Mouse (Mus musculus) hindbrain, embryonic 14.5 days (tissue): Measurements from ENCODE around the gene Numb. TPM values are rescaled to one million over a fixed set of nuclear protein-coding genes. Genes with fewer than 3 reads are reported as not detected.
"Not testable (repeated sequence)": the region's sequence is repeated elsewhere in the genome, so short reads cannot be mapped to it uniquely, and the experiment has no call there.

ENCODE experiments used
- ATAC-seq: fragments of 200-750 bp; cut with Nextera tagmentation; 2 replicates; pipeline ENCODE4 v1.8.0; 2017; ENCODE audit warnings: moderate number of reproducible peaks, mild to moderate bottlenecking, moderate TSS enrichment, moderate library complexity; ENCODE audit not compliant: low FRiP score
- DNase-seq: peaks from one replicate; pipeline ENCODE4 v3.0.0-alpha.2; 2015; ENCODE audit warnings: low spot score
- H3K27ac ChIP-seq: fragments of 300-500 bp; sonication (generic); 2 replicates; pipeline ENCODE4 v1.5.1; 2014; ENCODE audit warnings: mild to moderate bottlenecking, moderate library complexity
- H3K27me3 ChIP-seq: fragments of 300-500 bp; sonication (generic); 2 replicates; pipeline ENCODE4 v1.6.1; 2014; ENCODE audit warnings: mild to moderate bottlenecking, low read length, mixed read lengths; ENCODE audit not compliant: control insufficient read depth, insufficient read depth
- H3K36me3 ChIP-seq: fragments of 300-500 bp; sonication (generic); replicated peaks from 2 replicates; pipeline ENCODE4 v1.6.1; 2014; ENCODE audit not compliant: control insufficient read depth, insufficient read depth
- H3K4me1 ChIP-seq: fragments of 300-500 bp; sonication (generic); replicated peaks from 2 replicates; pipeline ENCODE4 v1.6.1; 2014; ENCODE audit warnings: antibody characterized with exemption, low read length, mixed read lengths; ENCODE audit not compliant: control insufficient read depth, insufficient read depth
- H3K4me2 ChIP-seq: fragments of 300-500 bp; sonication (generic); replicated peaks from 2 replicates; pipeline ENCODE4 v1.6.1; 2014; ENCODE audit warnings: mild to moderate bottlenecking, moderate library complexity
- H3K4me3 ChIP-seq: fragments of 300-500 bp; sonication (generic); replicated peaks from 2 replicates; pipeline ENCODE4 v1.5.1; 2014; ENCODE audit warnings: mild to moderate bottlenecking, low read length
- H3K9ac ChIP-seq: fragments of 300-500 bp; sonication (generic); 2 replicates; pipeline ENCODE4 v1.6.1; 2014
- H3K9me3 ChIP-seq: fragments of 300-500 bp; sonication (generic); 2 replicates; pipeline ENCODE4 v1.6.1; 2016; ENCODE audit warnings: low read length; ENCODE audit not compliant: control insufficient read depth
- WGBS: fragments of 180-500 bp; shearing (Covaris S2); extraction: QIAGEN DNeasy Blood & Tissue Kit; methylation state at CpG from one replicate; pipeline ENCODE4 v1.1.7; 2014; 5-methylcytosine and 5-hydroxymethylcytosine counted together
- polyA plus RNA-seq: library from polyadenylated mRNA; unstranded; fragments of >200 nt; fragmentation: Nextera tagmentation; extraction: Ambion mirVana; gene quantifications from 2 replicates; pipeline ENCODE4 v1.2.1, GENCODE M21; 2014

Numb gene
- polyA plus RNA-seq, 1 experiment from 2014 or later, result 16.0 TPM

DNA sequence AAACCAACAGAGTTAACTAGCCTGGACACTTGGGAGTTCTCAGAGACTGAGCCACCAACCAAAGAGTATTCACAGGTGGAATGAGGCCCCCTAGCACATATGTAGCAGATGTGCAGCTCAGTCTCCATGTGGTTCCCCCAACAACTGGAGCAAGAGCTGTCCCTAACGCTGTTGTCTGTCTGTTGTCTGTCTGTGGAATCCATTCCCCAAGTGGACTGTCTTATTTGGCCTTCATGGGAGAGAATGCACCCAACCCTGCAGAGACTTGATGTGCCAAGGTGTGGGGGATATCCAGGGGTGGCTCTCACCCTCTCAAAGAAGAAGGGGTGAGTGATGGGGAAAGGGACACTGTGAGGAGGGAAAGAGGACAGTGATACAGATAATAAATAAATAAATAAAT is 28.8 kb downstream of the Numb start:
- no peaks in the 10 kb centered on the region for H3K27me3 ChIP-seq
- no peak for ATAC-seq
- H3K4me1 ChIP-seq, result no peaks in the 10 kb centered on the region
- no peak overlapping the region for H3K9ac ChIP-seq
- no peaks in the 10 kb centered on the region for H3K9me3 ChIP-seq
- 0 out of 2 replicates have a peak, but pooled peaks cover 5% of the 10 kb centered on the region for H3K36me3 ChIP-seq
- DNase-seq, result no peak
- no peak overlapping the region for H3K4me3 ChIP-seq
- WGBS, result 94% methylated on average over 1 of the region's 1 CpGs
- H3K27ac ChIP-seq, result no peak overlapping the region
- H3K4me2 ChIP-seq, result no peak overlapping the region

DNA sequence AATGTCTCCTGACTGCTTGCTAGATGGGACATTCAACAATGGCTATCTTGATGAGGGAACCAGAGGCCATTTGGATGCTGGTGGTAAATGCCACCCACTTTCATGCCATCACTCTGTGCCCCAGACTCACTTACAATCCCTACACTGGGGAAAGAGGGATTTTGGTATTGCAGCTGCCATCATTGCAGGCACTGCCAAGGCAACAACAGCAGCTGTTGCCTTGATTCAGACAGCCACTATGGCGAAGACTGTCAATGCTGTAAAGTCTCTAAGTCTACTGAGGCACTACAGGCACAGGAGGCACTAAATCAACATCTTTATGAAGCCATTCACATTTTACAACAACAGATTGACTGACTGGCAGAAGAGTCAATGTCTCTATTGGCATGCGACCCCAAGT is 30.5 kb downstream of the Numb start:
- Histone ChIP-seq H3K36me3 (0 out of 2 replicates have a peak, but pooled peaks cover 5% of the 10 kb centered on the region), H3K9me3 (no peaks in the 10 kb centered on the region), H3K9ac (no peak overlapping the region), H3K4me3 (no peak overlapping the region), H3K4me1 (no peaks in the 10 kb centered on the region), H3K4me2 (no peak overlapping the region), H3K27ac (no peak overlapping the region), H3K27me3 (no peaks in the 10 kb centered on the region)
- WGBS, result 100% methylated on average over 2 of the region's 2 CpGs
- ATAC-seq (no peak), DNase-seq (no peak)

DNA sequence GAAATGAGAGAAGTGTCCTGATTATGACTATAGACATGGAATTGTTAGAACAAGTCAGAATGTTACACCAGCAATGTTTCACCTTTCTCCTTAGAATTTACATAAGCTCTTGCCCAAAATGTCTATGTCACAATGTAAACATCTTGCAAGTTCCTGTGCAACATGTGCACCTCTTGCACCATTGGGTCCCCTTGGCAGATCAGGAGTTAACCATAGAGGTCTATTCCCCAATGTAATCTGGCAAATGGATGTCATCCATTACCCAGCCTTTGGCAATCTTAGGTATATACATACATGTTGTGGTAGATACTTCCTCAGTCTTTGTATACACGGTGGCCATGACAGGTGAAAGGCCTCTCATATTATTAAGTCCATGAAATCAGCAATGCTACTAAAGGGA is 32.6 kb downstream of the Numb start:
- no peak overlapping the region for H3K9ac ChIP-seq
- no peaks in the 10 kb centered on the region for H3K4me1 ChIP-seq
- no peaks in the 10 kb centered on the region for H3K36me3 ChIP-seq
- WGBS, result 95% methylated on average over 1 of the region's 1 CpGs
- H3K27ac ChIP-seq, result no peak overlapping the region
- no peaks in the 10 kb centered on the region for H3K27me3 ChIP-seq
- no peak for ATAC-seq
- no peak for DNase-seq
- no peak overlapping the region for H3K4me2 ChIP-seq
- H3K4me3 ChIP-seq, result no peak overlapping the region
- no peaks in the 10 kb centered on the region for H3K9me3 ChIP-seq

DNA sequence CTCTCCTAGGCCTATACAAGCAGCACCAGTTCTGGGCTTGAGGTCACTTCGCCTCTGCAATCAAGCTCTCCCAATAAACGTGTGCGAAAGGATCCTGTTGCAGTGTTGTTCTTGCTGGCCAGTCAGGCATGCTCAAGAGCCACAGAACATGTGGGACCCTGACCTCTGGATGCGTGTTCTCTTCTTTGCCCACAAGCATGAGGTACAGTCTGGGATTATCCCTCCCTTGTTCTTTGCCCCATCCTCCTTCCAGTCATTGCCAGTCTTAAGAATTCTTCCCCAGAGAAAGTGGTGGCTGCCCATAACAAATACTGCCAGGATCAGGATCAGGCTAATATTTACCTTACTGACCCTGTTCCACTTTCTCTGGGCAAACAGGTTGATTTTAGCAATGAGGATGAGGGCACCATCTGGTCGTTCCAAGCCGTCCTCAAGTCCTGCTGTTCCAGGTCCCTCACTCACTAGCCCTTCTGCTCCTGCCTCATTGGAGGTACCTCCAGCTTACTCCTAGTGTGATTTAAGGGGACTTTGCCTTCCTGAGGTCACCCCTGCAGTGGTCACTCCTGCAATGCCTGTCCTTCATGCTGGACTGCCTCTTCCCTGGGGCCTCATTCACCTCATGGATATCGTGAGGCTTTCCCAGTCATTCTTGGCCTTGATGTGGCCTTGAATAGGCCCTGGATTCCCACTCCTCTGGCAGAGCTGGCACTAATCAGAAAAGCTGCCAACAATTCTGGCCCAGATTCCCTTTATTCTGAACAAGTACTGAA is 36.0 kb downstream of the Numb start:
- Histone ChIP-seq H3K9me3 (no peaks in the 10 kb centered on the region), H3K27me3 (no peaks in the 10 kb centered on the region), H3K27ac (no peak overlapping the region), H3K9ac (no peak overlapping the region), H3K36me3 (no peaks in the 10 kb centered on the region), H3K4me1 (no peaks in the 10 kb centered on the region), H3K4me2 (no peak overlapping the region), H3K4me3 (no peak overlapping the region)
- ATAC-seq (no peak), DNase-seq (no peak)
- WGBS, result 89% methylated on average over 7 of the region's 7 CpGs

DNA sequence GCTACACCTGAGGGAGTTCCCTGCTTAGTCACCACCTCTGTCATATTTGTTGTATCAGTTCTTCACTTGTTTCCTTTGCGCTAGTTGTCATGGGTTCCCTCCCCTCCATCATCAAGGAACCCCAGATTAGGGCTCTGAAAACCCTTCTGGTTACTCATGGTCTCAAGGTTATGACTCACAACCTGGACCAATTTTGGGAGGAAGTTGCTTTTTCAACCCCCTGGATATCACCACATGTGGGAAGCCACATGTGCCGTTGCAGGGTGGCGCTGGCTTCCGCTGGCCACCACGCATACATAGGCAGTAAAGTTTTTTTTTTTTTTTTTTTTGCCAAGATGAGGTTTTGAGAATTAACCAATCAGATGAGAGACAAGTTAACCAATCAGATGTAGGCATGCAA is 36.7 kb downstream of the Numb start:
- ATAC-seq, H3K4me2 ChIP-seq, H3K4me1 ChIP-seq, DNase-seq, H3K4me3 ChIP-seq, H3K36me3 ChIP-seq, H3K27me3 ChIP-seq, H3K9ac ChIP-seq, H3K9me3 ChIP-seq, H3K27ac ChIP-seq: not testable (repeated sequence)
- WGBS, result 96% methylated on average over 5 of the region's 5 CpGs

DNA sequence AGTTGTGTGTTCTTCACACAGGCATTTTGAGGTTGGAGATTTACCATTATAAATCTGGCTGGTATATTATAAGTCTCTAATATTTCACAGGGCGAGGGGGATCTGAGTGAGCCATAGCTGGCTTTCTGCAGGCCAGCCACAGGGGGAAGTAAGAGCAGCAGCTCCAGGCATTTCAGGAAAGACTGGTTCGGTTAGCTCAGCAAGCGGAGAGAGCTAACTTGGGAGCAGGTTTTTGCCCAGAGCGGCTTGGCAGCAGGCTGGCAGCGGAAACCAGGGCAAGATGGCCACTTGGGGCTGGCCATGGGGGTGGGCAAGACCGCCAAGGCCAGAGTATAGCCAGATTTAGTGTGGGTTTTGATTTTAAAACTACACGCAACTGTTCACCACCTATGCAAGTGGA is 39.2 kb downstream of the Numb start:
- 94% methylated on average over 7 of the region's 7 CpGs for WGBS
- Histone ChIP-seq H3K9ac (no peak overlapping the region), H3K4me3 (no peak overlapping the region), H3K4me2 (no peak overlapping the region), H3K9me3 (no peaks in the 10 kb centered on the region), H3K27me3 (no peaks in the 10 kb centered on the region), H3K4me1 (no peaks in the 10 kb centered on the region), H3K36me3 (no peaks in the 10 kb centered on the region), H3K27ac (no peak overlapping the region)
- ATAC-seq (no peak), DNase-seq (no peak)

DNA sequence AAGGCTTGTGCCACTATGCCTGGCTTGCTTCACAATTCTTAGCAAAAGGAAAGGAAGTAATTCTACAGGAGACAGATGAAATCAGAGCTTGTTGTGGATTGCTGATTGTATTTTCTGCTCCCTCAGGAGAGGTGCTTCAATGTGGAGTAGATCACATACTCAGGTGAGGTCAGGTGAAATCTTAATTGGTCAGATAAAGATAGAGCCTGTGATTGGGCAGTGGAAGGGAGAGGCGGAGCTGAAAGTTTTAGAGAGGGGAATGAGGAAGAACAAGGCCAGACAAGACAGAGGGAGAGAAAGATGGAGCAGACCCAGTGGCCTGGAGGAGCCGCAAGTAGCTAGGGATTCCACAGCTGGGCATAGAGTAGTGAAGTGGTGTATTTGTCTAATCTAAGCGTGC is 39.6 kb downstream of the Numb start:
- Histone ChIP-seq H3K9me3 (no peaks in the 10 kb centered on the region), H3K4me1 (no peaks in the 10 kb centered on the region), H3K27me3 (no peaks in the 10 kb centered on the region), H3K36me3 (no peaks in the 10 kb centered on the region), H3K4me3 (no peak overlapping the region), H3K9ac (no peak overlapping the region), H3K4me2 (no peak overlapping the region), H3K27ac (no peak overlapping the region)
- no peak for DNase-seq
- no peak for ATAC-seq
- 97% methylated on average over 3 of the region's 3 CpGs for WGBS

DNA sequence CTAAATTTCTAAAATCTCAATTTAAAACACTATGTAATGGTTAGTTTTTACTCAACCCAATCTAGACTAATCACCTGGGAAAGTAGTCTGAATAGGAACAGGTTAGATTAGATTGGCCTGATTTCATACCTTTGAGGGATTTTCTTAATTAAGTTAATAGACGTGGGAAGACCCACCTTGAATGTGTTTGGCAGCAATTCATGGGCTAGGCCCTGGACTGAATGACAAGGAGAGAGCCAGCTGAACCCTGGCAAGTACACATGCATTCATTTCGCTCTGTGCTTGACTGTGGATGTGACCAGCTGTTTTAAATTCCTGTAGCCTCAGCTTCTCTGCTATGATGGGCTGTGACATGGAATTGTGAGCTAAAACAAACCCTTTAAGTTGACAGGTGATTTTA is 40.8 kb downstream of the Numb start:
- H3K27me3 ChIP-seq, result no peaks in the 10 kb centered on the region
- ATAC-seq (no peak), DNase-seq (no peak)
- no peak overlapping the region for H3K4me3 ChIP-seq
- no peaks in the 10 kb centered on the region for H3K9me3 ChIP-seq
- 64% methylated on average over 2 of the region's 2 CpGs for WGBS
- H3K4me2 ChIP-seq, result no peak overlapping the region
- H3K9ac ChIP-seq, result no peak overlapping the region
- no peaks in the 10 kb centered on the region for H3K4me1 ChIP-seq
- no peak overlapping the region for H3K27ac ChIP-seq
- no peaks in the 10 kb centered on the region for H3K36me3 ChIP-seq

DNA sequence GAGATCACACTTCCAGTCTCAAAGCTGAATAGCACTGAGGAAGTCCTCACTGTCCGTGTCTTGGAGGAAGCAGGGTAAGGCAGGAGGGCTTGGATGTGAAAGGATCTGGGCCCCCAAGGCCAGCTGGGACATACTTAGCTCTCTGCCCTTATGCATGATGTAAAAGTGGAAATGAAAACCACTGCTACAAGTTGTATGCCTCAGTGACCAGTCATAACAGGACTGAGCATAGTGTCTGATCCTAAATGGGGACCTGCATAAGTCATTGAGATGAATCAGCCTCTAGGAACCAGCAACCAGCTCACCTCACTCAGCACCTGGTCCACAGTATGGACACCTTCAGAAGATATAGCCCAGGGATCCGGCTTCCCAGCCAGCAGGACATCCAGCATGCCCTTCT is 46.6 kb downstream of the Numb start:
- ATAC-seq, result no peak
- 98% methylated on average over 2 of the region's 2 CpGs for WGBS
- H3K9ac ChIP-seq, result no peak overlapping the region
- no peaks in the 10 kb centered on the region for H3K4me1 ChIP-seq
- no peaks in the 10 kb centered on the region for H3K27me3 ChIP-seq
- no peak overlapping the region for H3K4me3 ChIP-seq
- no peak overlapping the region for H3K27ac ChIP-seq
- no peak overlapping the region for H3K4me2 ChIP-seq
- H3K9me3 ChIP-seq, result no peaks in the 10 kb centered on the region
- DNase-seq, result no peak
- H3K36me3 ChIP-seq, result peaks cover 4% of the 10 kb centered on the region; the same call in 1 of the 2 replicates

DNA sequence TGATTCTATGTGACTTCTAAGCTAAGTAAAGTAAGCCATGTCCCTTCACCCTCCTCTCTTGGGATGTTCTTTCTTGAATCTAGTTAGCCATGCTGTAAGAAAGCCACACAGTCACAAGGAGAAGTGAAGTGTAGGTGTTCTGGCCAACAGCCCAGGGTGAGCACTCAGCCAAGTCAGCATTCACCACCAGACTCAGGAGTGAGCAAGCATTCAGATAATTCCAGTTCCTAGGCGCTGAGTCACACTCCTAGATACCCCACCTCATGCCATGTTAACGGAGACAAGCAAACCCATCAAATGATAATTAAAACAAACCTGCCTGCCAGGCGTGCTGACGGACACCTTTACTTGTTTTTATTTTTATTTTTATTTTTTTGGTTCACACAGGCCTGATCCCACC is 47.1 kb downstream of the Numb start:
- H3K27ac ChIP-seq, result no peak overlapping the region
- DNase-seq (no peak), ATAC-seq (no peak)
- H3K4me2 ChIP-seq, result no peak overlapping the region
- no peaks in the 10 kb centered on the region; the same call in 1 of the 2 replicates for H3K9me3 ChIP-seq
- no peak overlapping the region for H3K9ac ChIP-seq
- no peaks in the 10 kb centered on the region for H3K27me3 ChIP-seq
- H3K36me3 ChIP-seq, result peaks cover 4% of the 10 kb centered on the region; the same call in 1 of the 2 replicates
- H3K4me3 ChIP-seq, result no peak overlapping the region
- 92% methylated on average over 4 of the region's 4 CpGs for WGBS
- H3K4me1 ChIP-seq, result no peaks in the 10 kb centered on the region
